Mouse (Mus musculus) bone marrow macrophage, adult 2 months (primary cell): ENCODE measurements around the gene Bhlhe41.

Experiments used
- CTCF ChIP-seq: IDR thresholded peaks from 2 replicates; pipeline ENCODE4 v1.5.1; 2012; ENCODE audit warnings: low read depth, mild to moderate bottlenecking, low read length, moderate library complexity
- POLR2A ChIP-seq: IDR thresholded peaks from 2 replicates; pipeline ENCODE4 v1.6.1; 2012; ENCODE audit warnings: mild to moderate bottlenecking, low read depth, low read length, borderline replicate concordance

DNA sequence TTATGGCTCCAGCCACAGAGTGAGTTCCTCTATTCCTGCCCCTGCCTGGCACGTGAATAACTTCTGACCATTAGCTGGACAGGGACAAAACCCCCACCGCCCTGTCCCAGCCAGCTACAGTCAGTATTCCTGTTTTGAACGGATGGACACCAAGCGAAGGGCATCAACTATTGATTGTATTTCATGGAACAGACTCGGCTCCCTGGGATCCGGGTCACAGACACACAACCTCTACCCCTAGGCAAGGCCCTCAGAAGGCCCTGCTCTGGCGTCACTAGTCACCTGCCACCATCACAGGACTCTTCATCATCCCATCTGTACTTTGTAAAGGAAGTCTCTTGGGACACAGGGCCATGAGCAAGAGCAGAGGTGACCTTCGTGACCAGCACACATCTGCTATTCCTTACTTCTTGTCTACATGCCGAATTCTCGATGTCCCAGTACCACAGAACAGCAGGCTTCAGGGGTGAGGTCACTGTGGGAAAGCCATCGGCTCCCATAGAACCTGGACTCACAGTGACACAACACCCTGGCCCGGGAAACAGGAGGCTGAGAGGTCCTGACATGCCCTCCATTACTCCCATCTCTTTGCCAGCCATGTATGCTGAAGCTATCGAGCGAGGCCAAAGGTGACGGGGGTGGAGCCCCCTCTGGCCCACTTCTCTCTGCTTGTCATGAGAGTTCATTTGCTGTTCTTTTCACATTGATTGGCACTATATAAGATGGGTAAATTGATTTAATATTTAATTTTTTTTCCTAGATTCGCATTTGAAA is 36.1 kb downstream of the Bhlhe41 start:
- no peak for TF ChIP-seq POLR2A
- no peak for TF ChIP-seq CTCF
